ENCODE assay signal across 8 mouse cellular contexts in genomic region chr4:134799272-134799671, GRCm38 (mm10). TPM values are rescaled to one million over a fixed set of nuclear protein-coding genes. Genes with fewer than 3 reads are reported as not detected.
DNase-seq lines count a peak whose midpoint lies in the region; ATAC-seq and TF ChIP-seq lines count a peak whose summit lies in the region.

No protein-coding gene starts in this region.

- WGBS in kidney, embryonic 16.5 days = 13% methylated on average over 4 of the region's 4 CpGs
- 8% methylated on average over 4 of the region's 4 CpGs for WGBS in lung, embryonic 14.5 days
- 7% methylated on average over 4 of the region's 4 CpGs for WGBS in olfactory bulb, adult 2 months

- no peak for TF ChIP-seq POLR2A in olfactory bulb, adult 2 months (IDR thresholded peaks at IDR 0.05; ENCODE audit: insufficient read depth, low read depth, low read length)

- peaks cover 8% of the 10 kb centered on the region for H3K36me3 ChIP-seq in kidney, embryonic 16.5 days (ENCODE audit: insufficient read depth, low read length)
- peaks cover 37% of the 10 kb centered on the region for H3K36me3 ChIP-seq in lung, embryonic 14.5 days (ENCODE audit: insufficient read depth)

- H3K4me2 ChIP-seq in kidney, embryonic 16.5 days (replicated peaks; ENCODE audit: low read depth, low read length) = no peak overlapping the region
- H3K4me2 ChIP-seq in lung, embryonic 14.5 days = no peak overlapping the region

- H3K4me1 ChIP-seq in kidney, embryonic 16.5 days (ENCODE audit: insufficient read depth, low read length) = peaks cover 19% of the 10 kb centered on the region
- H3K4me1 ChIP-seq in lung, embryonic 14.5 days (ENCODE audit: insufficient read depth) = 0 out of 2 replicates have a peak, but pooled peaks cover 4% of the 10 kb centered on the region
- H3K4me1 ChIP-seq in olfactory bulb, adult 2 months (ENCODE audit: control insufficient read depth, insufficient read depth, low read length) = peaks cover 22% of the 10 kb centered on the region

- TF ChIP-seq CTCF in lung, embryonic 14.5 days (IDR thresholded peaks at IDR 0.05; ENCODE audit: low read depth) = peak; percentile 97
- TF ChIP-seq CTCF in olfactory bulb, adult 2 months (IDR thresholded peaks at IDR 0.05; ENCODE audit: insufficient read depth, low read depth, low read length) = peak; percentile 95

- no peak overlapping the region for H3K4me3 ChIP-seq in kidney, embryonic 16.5 days (ENCODE audit: low read length)
- no peak overlapping the region for H3K4me3 ChIP-seq in lung, embryonic 14.5 days (ENCODE audit: low read depth, low read length)
- H3K4me3 ChIP-seq in olfactory bulb, adult 2 months (ENCODE audit: insufficient read depth, low read depth, low read length) = no peak overlapping the region

- no peaks in the 10 kb centered on the region for H3K9me3 ChIP-seq in kidney, embryonic 16.5 days (ENCODE audit: low read length)
- no peaks in the 10 kb centered on the region for H3K9me3 ChIP-seq in lung, embryonic 14.5 days (ENCODE audit: low read depth, low read length)

- no peaks in the 10 kb centered on the region for H3K27me3 ChIP-seq in kidney, embryonic 16.5 days (ENCODE audit: insufficient read depth, low read length)
- H3K27me3 ChIP-seq in lung, embryonic 14.5 days (ENCODE audit: insufficient read depth, low read length) = no peaks in the 10 kb centered on the region

- ATAC-seq in kidney, embryonic 16.5 days (ENCODE audit: low FRiP score, low TSS enrichment) = peak; percentile 47; the same call in 1 of the 2 replicates
- ATAC-seq in lung, embryonic 14.5 days (ENCODE audit: insufficient read depth) = peak; percentile 42; the same call in 1 of the 2 replicates

- no peak overlapping the region for H3K9ac ChIP-seq in kidney, embryonic 16.5 days (replicated peaks; ENCODE audit: low read length)
- no peak overlapping the region for H3K9ac ChIP-seq in lung, embryonic 14.5 days

- H3K27ac ChIP-seq in kidney, embryonic 16.5 days (ENCODE audit: low read length) = no peak overlapping the region
- H3K27ac ChIP-seq in lung, embryonic 14.5 days (ENCODE audit: low read depth) = no peak overlapping the region
- H3K27ac ChIP-seq in olfactory bulb, adult 2 months (ENCODE audit: insufficient read depth, low read depth, low read length) = no peak overlapping the region

- peak; percentile 69 for DNase-seq in CD4-positive helper T cell, adult 2 months (ENCODE audit: low read depth, low spot score)
- peak; percentile 36 for DNase-seq in adrenal gland, adult 8-10 months
- DNase-seq in embryo, embryonic 11 days = peak; percentile 86
- peak; percentile 44 to 55 for DNase-seq in heart, adult 9 months (ENCODE audit: low spot score in 2 of 2)
- peak; percentile 89 for DNase-seq in lung, embryonic 14.5 days
- peak; percentile 72 for DNase-seq in thymus, postnatal 14 days

RNA-seq across cellular contexts. Expression of gene Ldlrap1, which starts 31.4 kb away (rescaled TPM):
- total RNA-seq in adrenal gland, adult 8-10 months (2022) = 10 to 100 TPM; 46.7 to 49.4 (median 48.4) TPM
- 21.7 and 23.1 TPM in 2 replicates for polyA plus RNA-seq in kidney, embryonic 16.5 days (2015; fragmentation: Nextera tagmentation; extraction: Ambion mirVana)
- 21.2 and 22.2 TPM in 2 replicates for polyA plus RNA-seq in lung, embryonic 14.5 days (2014; fragmentation: Nextera tagmentation; extraction: Ambion mirVana)
- not detected in 2 replicates for polyA plus RNA-seq in olfactory bulb, adult 2 months (2012; ENCODE audit: insufficient read depth, insufficient read length, low replicate concordance, missing spikeins)

RNA-seq across cellular contexts. Expression of gene Maco1, which starts 53.9 kb away (rescaled TPM):
- 10 to 100 TPM; 36.2 to 51.0 (median 47.8) TPM for total RNA-seq in adrenal gland, adult 8-10 months (2022)
- polyA plus RNA-seq in kidney, embryonic 16.5 days (2015; fragmentation: Nextera tagmentation; extraction: Ambion mirVana) = 33.1 and 38.4 TPM in 2 replicates
- polyA plus RNA-seq in lung, embryonic 14.5 days (2014; fragmentation: Nextera tagmentation; extraction: Ambion mirVana) = 34.4 and 36.5 TPM in 2 replicates
- not detected in 2 replicates for polyA plus RNA-seq in olfactory bulb, adult 2 months (2012; ENCODE audit: insufficient read depth, insufficient read length, low replicate concordance, missing spikeins)

Comparison
In these comparisons a context has a peak if more than half of its experiments do, and no peak if none do; other contexts are left out.
1. DNase-seq: peak in every context shown above with its lines; median percentile 89 in lung, embryonic 14.5 days; 86 in embryo, embryonic 11 days; 72 in thymus, postnatal 14 days; 69 in CD4-positive helper T cell, adult 2 months; 50 in heart, adult 9 months; 36 in adrenal gland, adult 8-10 months.
2. RNA of gene Ldlrap1, which starts 31.4 kb away (polyA plus RNA-seq): 21.7 to 23.1 TPM in kidney, embryonic 16.5 days and 21.2 to 22.2 TPM in lung, embryonic 14.5 days; not detected in olfactory bulb, adult 2 months; every median in the first group is over 10 times any median in the second.